Mouse (Mus musculus): ENCODE measurements around the gene Ak5.

The Ak5 gene

GRCm38 (mm10) chr3:152564516-152565113 is 103.5 kb downstream of the Ak5 start:
- no peak for DNase-seq (ENCODE audit: low read depth)

DNA sequence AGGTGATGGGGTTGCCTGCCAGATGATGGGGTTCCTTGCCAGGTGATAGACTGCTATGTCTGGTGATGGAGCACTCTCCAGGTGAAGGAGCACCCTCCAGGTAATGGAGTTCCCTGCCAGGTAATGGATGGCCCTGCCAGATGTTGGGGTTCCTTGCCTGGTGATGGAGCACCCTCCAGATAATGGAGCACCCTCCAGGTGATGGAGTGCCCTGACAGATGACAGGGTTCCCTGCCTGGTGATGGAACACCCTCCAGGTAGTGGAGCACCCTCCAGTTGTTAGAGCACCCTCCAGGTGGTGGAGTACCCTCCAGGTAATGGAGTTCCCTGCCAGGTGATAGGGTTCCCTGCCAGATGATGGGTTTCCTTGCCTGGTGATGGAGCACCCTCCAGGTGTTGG is 104.3 kb downstream of the Ak5 start:
- no peak for DNase-seq (ENCODE audit: low read depth)

DNA sequence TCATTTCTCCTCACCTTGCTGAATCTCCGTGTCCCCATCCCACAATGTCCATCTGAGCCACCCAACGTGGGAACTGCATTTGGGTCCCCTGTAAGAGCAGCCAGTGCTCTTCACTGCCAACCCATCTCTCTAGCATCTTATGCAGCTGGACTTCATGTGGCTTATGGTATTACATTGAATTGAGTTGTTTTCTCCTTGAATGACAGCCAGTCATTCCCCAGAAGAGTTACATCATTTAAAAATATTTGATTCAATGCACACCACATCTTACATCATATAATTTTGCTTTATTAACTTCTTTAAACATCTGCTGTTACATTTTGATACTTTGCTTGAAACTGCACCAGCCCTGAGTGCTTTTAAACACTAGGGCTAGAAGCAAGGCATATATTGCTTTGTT is 106.5 kb downstream of the Ak5 start:
- DNase-seq (ENCODE audit: low read depth) = no peak

- DNase-seq (ENCODE audit: low read depth) = no peak
Observed at GRCm38 (mm10) chr3:152559295-152559694, 108.9 kb downstream of the Ak5 start.

- DNase-seq (ENCODE audit: low read depth) = no peak
Observed at GRCm38 (mm10) chr3:152558106-152558505, 110.1 kb downstream of the Ak5 start.

- no peak for DNase-seq (ENCODE audit: low read depth)
Observed at GRCm38 (mm10) chr3:152557659-152558058, 110.5 kb downstream of the Ak5 start.

DNA sequence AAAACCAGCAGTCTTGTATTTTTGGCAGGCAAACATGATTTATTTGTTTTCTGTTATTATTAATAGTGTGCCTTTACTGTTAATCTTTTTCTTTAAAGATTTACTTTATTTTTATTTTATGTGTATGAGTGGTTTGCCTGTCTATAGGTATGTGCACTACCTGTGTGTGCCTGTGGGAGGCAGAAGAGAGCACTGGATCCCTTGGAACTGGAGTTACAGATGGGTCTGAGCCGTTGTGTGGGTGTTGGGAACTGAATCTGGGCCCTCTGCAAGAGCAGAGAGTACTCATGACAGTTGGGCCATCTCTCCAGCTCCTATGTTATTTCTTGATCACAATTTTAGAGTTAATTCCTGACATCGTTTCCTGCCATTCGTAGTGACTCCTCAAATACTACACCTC is 111.2 kb downstream of the Ak5 start:
- DNase-seq (ENCODE audit: low read depth) = no peak

DNA sequence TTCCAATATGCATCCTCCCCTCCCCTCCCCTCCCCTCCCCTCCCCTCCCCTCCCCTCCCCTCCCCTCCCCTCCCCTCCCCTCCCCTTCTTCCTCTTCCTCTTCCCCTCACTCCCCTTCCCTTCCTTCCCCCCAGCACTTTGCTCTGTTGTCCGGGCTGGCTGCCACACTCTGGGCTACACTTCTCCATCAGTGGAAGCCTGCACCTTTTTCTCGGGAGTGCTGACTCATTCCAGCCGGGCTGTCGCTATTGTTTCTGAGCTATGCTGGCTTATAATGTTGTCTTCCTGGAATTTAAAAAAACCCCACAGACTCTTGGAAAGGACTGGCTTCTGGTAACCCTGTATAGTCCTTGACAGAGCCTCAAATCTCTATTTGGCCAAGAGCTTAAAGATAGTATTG is 111.7 kb downstream of the Ak5 start:
- peak; percentile 47 for DNase-seq (ENCODE audit: low read depth)

DNA sequence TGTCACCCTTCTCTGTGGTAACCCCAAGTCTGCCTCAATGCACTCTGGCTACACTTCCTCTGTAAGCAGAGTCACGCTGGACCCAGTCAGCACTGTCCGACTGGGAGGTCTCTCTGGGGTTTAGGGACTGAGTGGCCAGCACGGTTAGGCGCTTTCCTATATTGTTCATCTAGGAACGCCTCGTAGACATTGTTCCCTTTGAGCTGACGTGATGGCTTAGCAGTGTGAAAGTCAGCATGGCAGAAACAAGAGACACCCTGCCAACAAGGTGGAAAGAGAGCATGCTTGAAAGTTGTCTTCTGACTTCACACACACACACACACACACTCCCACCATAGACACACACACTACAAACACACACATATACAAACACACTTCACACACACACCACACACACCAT is 112.9 kb downstream of the Ak5 start:
- DNase-seq (ENCODE audit: low read depth) = no peak

- DNase-seq (ENCODE audit: low read depth) = no peak
Observed at GRCm38 (mm10) chr3:152554366-152554765, 113.8 kb downstream of the Ak5 start.

DNA sequence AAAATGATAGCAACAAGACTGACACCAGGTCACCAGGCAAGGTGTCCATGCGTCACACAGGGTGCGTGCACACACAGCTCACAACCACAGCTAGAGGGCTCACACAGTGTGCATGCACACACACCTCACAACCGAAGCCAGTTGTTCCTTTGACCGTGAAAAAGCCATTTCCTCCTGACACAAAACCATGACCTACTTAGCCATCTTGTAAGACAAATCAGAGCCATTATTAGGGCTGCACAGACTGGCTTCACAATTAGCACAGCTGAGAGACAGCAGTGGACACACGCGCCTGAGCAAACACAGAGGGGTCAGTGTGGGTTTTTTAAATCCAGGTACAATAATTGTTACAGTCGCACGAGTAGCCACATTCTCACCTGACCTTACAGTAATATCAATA is 115.5 kb downstream of the Ak5 start:
- no peak for DNase-seq (ENCODE audit: low read depth)

DNA sequence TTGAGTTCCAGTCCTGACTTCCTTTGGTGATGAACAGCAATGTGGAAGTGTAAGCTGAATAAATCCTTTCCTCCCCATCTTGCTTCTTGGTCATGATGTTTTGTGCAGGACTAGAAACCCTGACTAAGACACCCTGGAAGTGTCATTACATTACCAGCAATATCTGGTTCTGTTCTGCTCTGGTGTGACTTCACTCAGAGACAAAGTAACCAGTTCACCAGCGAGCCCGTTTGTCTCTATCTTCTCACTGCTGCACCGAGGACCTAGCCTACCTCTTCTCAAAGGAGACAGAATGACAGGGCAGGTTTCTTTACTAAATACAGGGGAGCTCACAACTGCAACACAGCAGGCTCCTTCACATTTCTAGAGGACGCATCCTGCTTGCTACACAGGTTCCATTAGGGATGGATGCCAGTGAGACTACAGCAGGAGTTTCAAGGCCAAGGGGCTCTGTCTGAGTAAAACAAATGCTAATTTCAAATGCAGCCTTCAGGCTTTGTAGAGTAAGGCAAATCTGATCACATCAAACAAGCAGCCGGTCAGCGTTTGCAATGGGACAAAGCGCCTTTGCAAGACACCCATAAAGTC is 117.5 kb downstream of the Ak5 start:
- no peak for DNase-seq (ENCODE audit: low read depth)

GRCm38 (mm10) chr3:152550031-152550430 is 118.1 kb downstream of the Ak5 start:
- no peak for DNase-seq (ENCODE audit: low read depth)

DNA sequence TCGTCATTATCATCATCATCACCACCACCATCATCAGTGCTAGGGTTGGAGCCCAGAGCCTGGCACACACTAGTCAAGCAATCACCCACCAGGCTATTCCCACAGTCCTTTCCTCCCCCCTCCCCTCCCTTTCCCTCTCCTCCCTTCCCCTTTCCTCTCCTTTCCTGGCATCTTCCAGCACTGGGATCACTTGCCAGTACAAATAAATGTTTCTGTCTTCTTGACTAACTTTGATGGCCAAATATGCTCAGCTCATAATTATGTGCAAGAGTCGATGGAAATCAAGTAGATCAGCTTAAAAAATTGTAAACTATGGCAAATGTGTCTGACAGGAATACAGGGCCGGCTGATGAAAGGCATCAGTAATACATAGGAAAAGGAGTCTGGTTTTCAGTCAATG is 123.2 kb downstream of the Ak5 start:
- DNase-seq (ENCODE audit: low read depth) = no peak

DNA sequence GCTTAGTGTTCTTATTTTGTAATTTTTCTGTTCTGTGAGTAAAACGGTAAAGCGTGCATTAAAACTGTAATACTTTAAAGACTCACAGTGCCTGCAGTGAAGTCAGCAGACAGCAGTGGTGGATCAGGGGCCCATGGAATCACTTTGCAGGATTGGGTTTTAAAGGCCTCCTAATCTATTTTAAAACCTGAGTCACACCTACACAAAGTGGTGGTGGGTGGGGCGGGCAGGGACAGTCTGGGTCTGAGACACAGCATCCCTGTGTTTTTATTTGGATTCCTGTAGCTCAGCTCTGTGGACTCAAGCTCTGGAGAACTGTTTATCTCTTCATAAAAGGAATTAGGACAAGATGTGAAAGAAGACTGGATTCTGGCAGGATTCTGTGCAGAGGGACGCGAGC is 125.9 kb downstream of the Ak5 start:
- no peak for DNase-seq (ENCODE audit: low read depth)

GRCm38 (mm10) chr3:152530344-152530743 is 137.8 kb downstream of the Ak5 start:
- no peak for DNase-seq (ENCODE audit: low read depth)

DNA sequence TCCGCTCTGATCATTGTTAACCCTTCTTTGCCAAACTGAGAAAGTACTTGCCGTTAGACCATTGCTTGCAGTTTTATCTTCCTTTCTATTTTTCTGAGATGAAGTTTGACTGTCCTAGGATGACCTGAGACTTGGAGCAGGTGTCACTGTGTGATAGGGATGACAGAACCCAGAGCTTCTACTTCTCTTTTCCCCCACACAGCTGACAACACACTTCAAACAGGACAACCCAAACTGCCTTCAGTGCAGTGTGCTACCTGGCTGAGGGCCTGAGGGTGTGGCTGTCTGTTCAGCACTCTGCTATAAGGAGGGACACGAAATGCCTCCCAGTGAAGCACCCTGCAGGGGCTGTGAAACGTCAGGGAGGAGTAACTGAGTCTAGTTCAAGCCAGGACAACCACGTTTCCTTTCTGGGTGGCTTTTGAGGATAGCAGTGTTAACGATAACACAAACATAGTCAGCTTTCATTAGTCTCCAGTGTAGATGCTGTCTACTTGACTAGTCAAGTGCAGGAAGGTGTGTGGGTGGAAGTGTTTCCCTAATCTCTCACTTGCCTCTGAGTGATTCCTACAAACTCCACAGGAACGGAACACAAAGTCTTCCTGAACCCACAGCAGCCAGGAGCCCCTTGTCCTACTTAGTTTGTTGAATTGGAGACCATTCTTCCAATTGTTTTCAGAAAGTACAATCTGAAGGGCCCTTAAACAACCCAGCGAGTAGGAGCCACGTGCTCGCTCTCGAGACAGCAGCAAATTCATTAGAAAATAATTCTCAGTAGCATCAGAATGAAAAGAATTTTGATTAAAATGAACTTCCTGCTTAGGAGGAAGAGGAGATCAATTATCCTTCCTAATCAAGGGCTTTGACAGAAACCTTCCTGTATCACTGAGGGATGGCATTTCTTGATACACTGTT is 138.8 kb downstream of the Ak5 start:
- DNase-seq (ENCODE audit: low read depth) = no peak

DNA sequence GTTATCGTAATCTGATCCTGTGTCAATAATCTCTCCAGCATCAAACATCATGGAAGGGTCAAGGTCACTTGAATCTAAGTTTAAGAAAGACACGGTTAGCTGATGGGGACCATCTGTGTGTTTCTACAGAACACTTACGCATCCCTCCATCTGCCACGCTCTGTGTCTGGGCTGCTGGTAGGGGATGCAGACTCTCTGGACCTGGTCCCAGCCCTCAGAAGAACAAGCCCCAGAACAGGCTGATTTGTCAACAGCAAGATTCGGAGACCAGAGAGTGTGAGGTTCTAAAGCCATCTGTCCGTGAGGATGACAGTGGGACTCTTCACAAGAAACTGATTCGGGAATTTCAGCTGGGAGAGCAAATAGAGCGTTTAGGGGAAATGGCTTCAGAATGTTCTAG is 141.4 kb downstream of the Ak5 start:
- no peak for DNase-seq (ENCODE audit: low read depth)

GRCm38 (mm10) chr3:152523315-152523638 is 144.9 kb downstream of the Ak5 start:
- no peak for DNase-seq (ENCODE audit: low read depth)

GRCm38 (mm10) chr3:152522634-152523314 is 145.4 kb downstream of the Ak5 start:
- no peak for DNase-seq (ENCODE audit: low read depth)

DNA sequence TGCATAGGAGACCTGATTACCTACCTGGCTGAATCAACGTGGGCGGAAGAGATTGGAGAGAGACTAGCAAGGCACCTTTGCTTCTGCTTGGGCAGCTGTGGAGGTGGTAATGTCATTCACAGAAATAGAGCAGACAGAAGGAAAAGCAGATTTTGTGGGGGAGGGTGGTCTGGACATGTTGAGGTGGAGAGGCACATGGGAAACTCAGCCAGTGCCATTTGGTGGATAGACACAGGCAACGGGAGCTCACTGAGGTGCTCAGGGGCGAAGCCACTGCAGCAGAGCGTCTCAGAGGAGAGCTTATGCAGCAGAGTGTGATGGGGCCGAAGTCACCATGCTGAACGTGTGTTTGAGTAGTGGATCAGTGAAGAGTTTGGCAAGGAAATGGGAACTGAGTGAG is 147.1 kb downstream of the Ak5 start:
- DNase-seq (ENCODE audit: low read depth) = no peak

GRCm38 (mm10) chr3:152520074-152520473 is 148.1 kb downstream of the Ak5 start:
- DNase-seq (ENCODE audit: low read depth) = no peak

GRCm38 (mm10) chr3:152519556-152519955 is 148.6 kb downstream of the Ak5 start:
- no peak for DNase-seq (ENCODE audit: low read depth)

All from fibroblast of lung, adult 2 months (primary cell).